Mouse (Mus musculus) spleen, postnatal 4 days (tissue): Measurements from ENCODE around the gene Olfr1461.

Experiments used
- DNase-seq, 2 experiments: peaks; one replicate each; pipeline ENCODE4 v3.0.0; 2022; ENCODE audit warnings: low spot score in 2 of 2

The Olfr1461 gene

DNA sequence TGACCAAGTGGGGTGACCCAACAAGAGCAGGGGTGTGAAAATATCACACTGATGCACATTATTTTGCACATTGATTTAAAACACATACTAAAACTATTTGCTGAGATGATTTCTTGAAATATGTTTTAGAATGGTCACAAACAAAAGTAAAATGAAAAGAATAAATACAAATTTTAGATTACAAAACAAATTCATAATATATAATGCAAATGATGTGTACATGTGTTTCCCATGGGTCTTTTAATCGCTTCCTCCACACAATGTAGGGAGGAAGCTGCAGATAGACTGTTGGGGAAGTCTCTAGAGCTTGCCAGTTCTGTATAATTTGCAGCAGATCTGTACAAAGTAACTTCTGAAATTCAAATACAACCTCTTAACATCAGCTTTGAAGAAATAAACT lies at the start of gene Olfr1461:
Gene Olfr1461 (plus strand): TSS at position 301 of the 400 bp plus-strand sequence.
- DNase-seq: no peak

DNA sequence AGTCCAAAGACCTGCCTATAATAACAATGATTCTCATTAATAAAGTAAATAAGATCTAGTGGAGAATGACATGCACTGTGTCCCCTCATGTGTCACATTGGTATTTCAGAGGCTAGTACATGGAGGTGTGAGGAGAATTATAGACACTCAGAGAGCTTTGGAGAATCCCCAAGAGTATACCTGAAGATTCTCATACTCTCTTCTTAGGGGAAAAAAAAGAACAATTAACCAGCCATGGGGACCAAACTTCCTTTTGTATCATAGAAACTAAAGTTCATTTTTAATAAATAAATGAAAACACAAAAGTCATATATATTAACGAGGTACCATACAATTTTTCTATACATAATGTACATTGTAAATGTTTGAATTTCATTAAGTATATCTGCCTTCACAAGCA lies 13.4 kb upstream of the Olfr1461 start, which contains the start of gene Olfr1459:
Gene Olfr1459 (minus strand): TSS at position 101 of the 400 bp plus-strand sequence.
- DNase-seq: no peak

DNA sequence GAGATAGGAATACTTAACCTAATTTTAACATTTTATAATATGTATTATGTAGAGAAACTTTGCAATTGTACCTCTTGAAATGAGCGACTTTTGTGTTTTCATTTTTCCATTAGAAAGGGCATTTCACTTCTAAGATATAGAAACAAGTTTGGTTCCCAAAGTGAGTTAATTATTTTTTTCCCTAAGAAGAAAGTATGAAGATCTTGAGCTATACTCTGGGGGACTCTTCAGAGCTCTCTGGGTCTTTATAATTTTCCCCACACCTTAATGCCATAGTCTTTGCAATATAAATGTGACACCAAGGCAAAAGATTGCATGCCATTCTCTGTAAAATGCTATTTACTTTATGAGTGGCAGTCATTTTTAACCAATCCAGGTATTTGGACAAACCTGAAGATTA lies 22.6 kb downstream of the Olfr1461 start, which contains the start of gene Olfr1462:
Gene Olfr1462 (plus strand): TSS at position 301 of the 400 bp plus-strand sequence.
- no peak for DNase-seq
